Mouse (Mus musculus) neural tube, embryonic 12.5 days (tissue): ENCODE data around the gene Stam2. TPM values are rescaled to one million over a fixed set of nuclear protein-coding genes. Genes with fewer than 3 reads are reported as not detected.
A peak's percentile ranks its signal among the peaks of the same experiment; 100 is the strongest.

Experiments
- ATAC-seq: fragments of 200-750 bp; cut with Nextera tagmentation; 2 replicates; pipeline ENCODE4 v1.8.0; 2017; ENCODE audit warnings: low read depth, mild to moderate bottlenecking, moderate TSS enrichment, moderate library complexity; ENCODE audit not compliant: low FRiP score
- H3K27ac ChIP-seq: fragments of 300-500 bp; sonication (generic); 2 replicates; pipeline ENCODE4 v1.5.1; 2016
- H3K27me3 ChIP-seq: fragments of 300-500 bp; sonication (generic); replicated peaks from 2 replicates; pipeline ENCODE4 v1.6.1; 2016; ENCODE audit warnings: mild to moderate bottlenecking
- H3K36me3 ChIP-seq: fragments of 300-500 bp; sonication (generic); 2 replicates; pipeline ENCODE4 v1.6.1; 2016; ENCODE audit warnings: mild to moderate bottlenecking
- H3K4me1 ChIP-seq: fragments of 300-500 bp; sonication (generic); 2 replicates; pipeline ENCODE4 v1.6.1; 2016
- H3K4me2 ChIP-seq: fragments of 300-500 bp; sonication (generic); replicated peaks from 2 replicates; pipeline ENCODE4 v1.6.1; 2016; ENCODE audit warnings: mild to moderate bottlenecking
- H3K4me3 ChIP-seq: fragments of 300-500 bp; sonication (generic); 2 replicates; pipeline ENCODE4 v1.5.1; 2016
- H3K9ac ChIP-seq: fragments of 300-500 bp; sonication (generic); 2 replicates; pipeline ENCODE4 v1.6.1; 2016; ENCODE audit warnings: mild to moderate bottlenecking
- H3K9me3 ChIP-seq: fragments of 300-500 bp; sonication (generic); 2 replicates; pipeline ENCODE4 v1.6.1; 2016; ENCODE audit warnings: mild to moderate bottlenecking
- WGBS: fragments of 180-500 bp; shearing (Covaris S2); methylation state at CpG from one replicate; pipeline ENCODE4 v1.1.7; 2016; 5-methylcytosine and 5-hydroxymethylcytosine counted together
- polyA plus RNA-seq: library from polyadenylated mRNA; unstranded; fragments of >200 nt; fragmentation: Nextera tagmentation; extraction: Ambion mirVana; gene quantifications from 2 replicates; pipeline ENCODE4 v1.2.1, GENCODE M21; 2016

The Stam2 gene
- polyA plus RNA-seq, 1 experiment from 2014 or later = 41.6 TPM

DNA sequence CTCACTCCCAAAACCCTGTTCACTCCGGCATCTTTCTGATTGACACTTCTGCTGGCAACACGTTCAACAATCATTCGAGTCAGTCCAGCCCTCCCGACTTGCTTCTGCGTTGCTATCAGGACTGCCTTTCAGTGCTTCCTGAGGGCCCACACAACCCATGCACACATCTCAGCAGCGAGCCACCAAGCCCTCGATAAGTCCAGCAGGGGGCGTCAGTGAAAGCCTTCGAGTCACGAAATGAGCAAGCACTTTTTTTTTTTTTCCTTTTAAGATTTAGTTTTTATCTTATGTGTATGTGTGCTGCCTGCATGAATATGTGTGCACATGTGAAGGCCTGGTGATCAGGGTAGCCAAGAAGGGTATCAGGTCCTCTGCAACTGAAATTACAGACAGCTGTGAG lies 16.5 kb upstream of the Stam2 start:
- WGBS = 33% methylated on average over 10 of the region's 10 CpGs
- Histone ChIP-seq H3K36me3 (no peaks in the 10 kb centered on the region), H3K27me3 (no peaks in the 10 kb centered on the region), H3K9ac (no peak overlapping the region), H3K9me3 (no peaks in the 10 kb centered on the region), H3K4me3 (no peak overlapping the region), H3K4me1 (peaks cover 4% of the 10 kb centered on the region; the same call in 1 of the 2 replicates), H3K4me2 (no peak overlapping the region), H3K27ac (no peak overlapping the region)
- ATAC-seq = no peak

DNA sequence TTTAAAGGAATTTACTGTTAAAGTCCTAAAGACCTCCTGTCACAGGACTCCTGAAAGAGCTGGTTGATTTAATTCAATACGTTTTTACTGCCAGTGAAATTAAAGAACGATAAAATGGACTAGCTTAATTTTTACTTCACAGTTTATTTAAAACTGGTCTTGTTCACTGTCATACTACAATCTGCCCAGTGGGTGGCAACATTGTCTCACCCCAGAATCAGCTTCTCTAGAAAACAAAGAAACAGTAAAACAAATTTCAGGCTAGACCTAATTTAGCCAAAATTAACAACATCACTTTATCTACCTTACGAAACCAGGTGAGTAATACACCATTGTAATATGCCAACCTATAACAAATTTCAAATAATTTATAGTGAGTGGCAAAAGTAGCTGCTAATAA lies 14.6 kb upstream of the Stam2 start:
- WGBS = 23% methylated on average over 3 of the region's 3 CpGs
- no peaks in the 10 kb centered on the region for H3K27me3 ChIP-seq
- no peaks in the 10 kb centered on the region for H3K36me3 ChIP-seq
- no peaks in the 10 kb centered on the region for H3K9me3 ChIP-seq
- H3K4me3 ChIP-seq = no peak overlapping the region
- no peak overlapping the region for H3K27ac ChIP-seq
- peaks cover 7% of the 10 kb centered on the region; the same call in 1 of the 2 replicates for H3K4me1 ChIP-seq
- peak; percentile 27; the same call in 1 of the 2 replicates for ATAC-seq
- H3K4me2 ChIP-seq = no peak overlapping the region
- no peak overlapping the region for H3K9ac ChIP-seq

DNA sequence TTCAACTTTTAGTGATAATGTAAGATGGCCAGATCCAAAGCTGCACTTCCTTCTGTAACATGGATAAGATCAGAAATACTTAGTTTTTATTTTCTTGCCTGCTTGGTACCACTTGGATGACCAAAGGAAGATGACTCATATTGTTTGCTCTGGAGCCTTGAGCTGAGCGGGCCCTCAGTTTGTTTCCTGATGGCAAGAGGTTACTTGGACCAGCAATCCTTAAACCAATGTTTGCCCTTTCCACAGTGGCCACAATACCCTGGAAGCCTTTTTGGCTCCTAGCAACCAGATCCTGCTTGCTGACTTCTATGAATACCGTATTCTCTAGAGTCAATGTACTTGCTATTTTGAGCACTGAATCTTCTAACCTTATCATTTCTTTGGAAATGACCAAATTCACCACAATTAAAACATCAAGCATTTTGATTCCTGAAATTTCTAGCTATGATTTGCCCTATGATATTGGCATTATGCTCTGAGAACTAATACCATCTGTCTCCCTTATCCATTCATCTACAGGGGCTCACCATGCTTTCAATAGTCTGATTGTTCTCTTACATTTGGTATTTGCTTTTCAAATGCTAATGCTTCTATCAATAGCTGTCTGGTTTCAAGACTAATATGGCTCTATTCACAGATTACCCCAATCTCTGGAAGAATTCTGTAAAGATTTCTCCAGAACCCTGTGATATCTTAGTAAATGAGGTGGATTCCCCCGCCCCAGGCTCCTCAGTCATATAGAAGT lies 11.7 kb upstream of the Stam2 start:
- H3K36me3 ChIP-seq = no peaks in the 10 kb centered on the region
- no peak overlapping the region for H3K4me3 ChIP-seq
- no peak overlapping the region for H3K9ac ChIP-seq
- no peaks in the 10 kb centered on the region for H3K9me3 ChIP-seq
- no peak for ATAC-seq
- H3K4me2 ChIP-seq = no peak overlapping the region
- no peaks in the 10 kb centered on the region for H3K27me3 ChIP-seq
- 46% methylated on average over 3 of the region's 3 CpGs for WGBS
- H3K4me1 ChIP-seq = peaks cover 7% of the 10 kb centered on the region; the same call in 1 of the 2 replicates
- no peak overlapping the region for H3K27ac ChIP-seq

DNA sequence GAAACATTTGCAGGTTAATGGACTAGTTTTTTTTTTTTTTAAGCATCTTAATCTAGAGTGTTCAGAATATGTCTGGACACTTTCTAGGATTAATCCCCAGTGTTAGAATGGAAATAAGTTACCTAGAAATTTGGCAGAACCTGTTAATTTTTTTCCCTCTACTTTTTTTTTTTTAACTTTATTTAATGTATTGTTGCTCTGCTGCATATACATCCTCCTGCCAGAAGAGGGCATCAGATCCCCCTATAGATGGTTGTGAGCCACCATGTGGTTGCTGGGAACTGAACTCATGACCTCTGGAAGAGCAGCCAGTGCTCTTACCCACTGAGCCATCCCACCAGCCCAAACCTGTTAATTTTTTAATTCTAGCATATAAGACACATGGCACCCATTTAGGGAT lies 2.0 kb upstream of the Stam2 start:
- Histone ChIP-seq H3K9ac (no peak overlapping the region), H3K36me3 (no peaks in the 10 kb centered on the region), H3K9me3 (no peaks in the 10 kb centered on the region), H3K4me3 (no peak overlapping the region), H3K4me1 (0 out of 2 replicates have a peak, but pooled peaks cover 6% of the 10 kb centered on the region), H3K4me2 (no peak overlapping the region), H3K27ac (no peak overlapping the region), H3K27me3 (no peaks in the 10 kb centered on the region)
- no peak for ATAC-seq

DNA sequence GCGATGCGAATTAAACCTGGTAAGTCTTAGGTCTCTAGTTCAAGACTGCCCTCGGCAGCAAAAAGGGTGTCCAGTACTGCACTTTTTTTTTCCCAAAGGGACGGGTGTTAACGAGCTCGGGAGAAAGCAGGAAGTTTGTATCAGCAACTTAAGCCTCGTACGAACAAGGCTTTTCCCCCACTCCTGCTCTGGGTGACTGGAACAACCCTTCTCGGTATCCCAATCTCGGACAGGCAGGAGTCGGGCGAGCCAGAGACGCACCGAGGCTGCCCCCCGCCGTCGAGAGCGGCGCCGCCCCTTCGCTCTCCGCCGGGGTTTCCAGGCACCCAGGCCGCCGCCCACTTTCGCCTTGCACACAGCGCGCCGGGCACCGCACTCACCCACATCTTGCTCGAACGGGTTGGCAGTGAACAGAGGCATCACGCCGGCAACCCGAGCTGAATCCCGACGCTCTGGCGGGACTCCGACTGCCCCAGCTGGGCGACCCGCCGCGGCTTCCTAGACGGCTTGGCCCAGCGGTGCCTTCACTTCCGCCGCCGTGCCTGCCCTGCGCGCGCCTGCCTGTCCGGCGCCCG lies 313 bp downstream of the Stam2 start:
- peak; percentile 92 for ATAC-seq
- Histone ChIP-seq H3K27me3 (no peaks in the 10 kb centered on the region), H3K4me3 (peak overlapping the region; percentile 81), H3K4me1 (0 out of 2 replicates have a peak, but pooled peaks cover 6% of the 10 kb centered on the region), H3K9ac (peak overlapping the region; percentile 85), H3K9me3 (no peaks in the 10 kb centered on the region), H3K36me3 (no peaks in the 10 kb centered on the region), H3K27ac (peak overlapping the region; percentile 91), H3K4me2 (peak overlapping the region; percentile 68)
- under 1% methylated on average over 54 of the region's 54 CpGs for WGBS

DNA sequence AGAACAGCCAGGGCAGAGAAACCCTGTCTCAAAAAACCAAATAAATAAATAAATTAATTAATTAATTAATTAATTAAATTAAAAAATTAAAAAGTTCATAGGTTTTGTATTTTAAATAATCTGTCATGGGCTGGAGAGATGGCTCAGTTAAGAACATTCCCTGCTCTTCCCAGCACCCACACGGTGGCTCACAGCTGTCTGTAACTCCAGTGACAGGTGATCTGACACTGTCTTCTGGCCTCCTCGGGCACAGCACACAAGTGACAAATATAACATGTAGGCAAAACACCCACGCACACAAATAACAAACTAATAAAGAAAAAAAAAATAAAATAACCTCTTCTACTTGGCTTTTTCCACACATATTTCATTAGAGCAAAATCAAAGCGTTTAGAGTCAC lies 1.5 kb downstream of the Stam2 start:
- WGBS = 86% methylated on average over 4 of the region's 4 CpGs
- H3K4me2 ChIP-seq = no peak overlapping the region
- no peak overlapping the region for H3K4me3 ChIP-seq
- 0 out of 2 replicates have a peak, but pooled peaks cover 6% of the 10 kb centered on the region for H3K4me1 ChIP-seq
- no peak for ATAC-seq
- no peak overlapping the region for H3K9ac ChIP-seq
- H3K9me3 ChIP-seq = no peaks in the 10 kb centered on the region
- no peaks in the 10 kb centered on the region for H3K36me3 ChIP-seq
- no peaks in the 10 kb centered on the region for H3K27me3 ChIP-seq
- H3K27ac ChIP-seq = no peak overlapping the region

DNA sequence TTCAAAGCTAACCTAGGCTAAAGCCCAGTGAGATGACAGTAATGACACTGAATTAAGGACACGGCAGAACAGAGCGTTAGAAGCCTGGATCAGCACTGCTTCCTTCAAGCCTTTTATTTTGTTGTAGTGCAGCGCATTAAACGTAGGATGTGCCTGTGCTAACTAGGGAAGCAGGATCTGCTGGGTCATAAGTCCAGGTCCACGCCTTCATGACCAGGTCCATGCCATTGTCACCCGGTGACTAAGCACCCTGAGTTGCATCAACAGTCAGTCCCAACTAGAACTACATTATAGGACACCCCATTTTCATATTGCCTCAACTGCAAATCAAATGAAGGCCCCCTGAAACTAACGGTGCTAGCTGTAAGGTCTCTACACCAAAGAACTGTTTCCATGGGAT lies 7.6 kb downstream of the Stam2 start:
- H3K9ac ChIP-seq = no peak overlapping the region
- WGBS = 98% methylated on average over 7 of the region's 7 CpGs
- no peak overlapping the region for H3K4me2 ChIP-seq
- H3K27me3 ChIP-seq = no peaks in the 10 kb centered on the region
- ATAC-seq = no peak
- H3K36me3 ChIP-seq = no peaks in the 10 kb centered on the region
- H3K27ac ChIP-seq = no peak overlapping the region
- H3K4me3 ChIP-seq = no peak overlapping the region
- H3K4me1 ChIP-seq = no peaks in the 10 kb centered on the region
- no peaks in the 10 kb centered on the region for H3K9me3 ChIP-seq

DNA sequence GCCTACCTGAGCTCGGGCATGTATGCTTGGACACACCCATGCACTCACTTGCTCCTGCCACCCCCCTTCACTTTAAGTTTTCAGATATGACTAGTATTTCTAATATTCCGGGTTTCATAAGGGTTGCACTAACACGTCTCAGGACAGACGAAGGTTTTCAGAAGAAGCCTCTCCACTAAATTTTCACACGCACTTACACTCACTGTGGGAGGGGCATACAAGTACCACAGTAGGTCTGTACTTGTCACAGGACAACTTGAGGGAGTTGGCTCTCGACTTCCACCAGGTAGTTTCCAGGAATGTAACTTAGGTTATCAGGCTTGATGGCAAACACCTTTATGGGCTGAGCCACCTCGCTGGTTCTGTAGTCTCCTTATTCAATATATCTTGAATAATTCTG lies 8.4 kb downstream of the Stam2 start:
- no peak overlapping the region for H3K27ac ChIP-seq
- H3K4me2 ChIP-seq = no peak overlapping the region
- no peaks in the 10 kb centered on the region for H3K9me3 ChIP-seq
- H3K36me3 ChIP-seq = no peaks in the 10 kb centered on the region
- H3K4me1 ChIP-seq = no peaks in the 10 kb centered on the region
- no peak for ATAC-seq
- H3K27me3 ChIP-seq = no peaks in the 10 kb centered on the region
- 98% methylated on average over 7 of the region's 7 CpGs for WGBS
- no peak overlapping the region for H3K4me3 ChIP-seq
- H3K9ac ChIP-seq = no peak overlapping the region

DNA sequence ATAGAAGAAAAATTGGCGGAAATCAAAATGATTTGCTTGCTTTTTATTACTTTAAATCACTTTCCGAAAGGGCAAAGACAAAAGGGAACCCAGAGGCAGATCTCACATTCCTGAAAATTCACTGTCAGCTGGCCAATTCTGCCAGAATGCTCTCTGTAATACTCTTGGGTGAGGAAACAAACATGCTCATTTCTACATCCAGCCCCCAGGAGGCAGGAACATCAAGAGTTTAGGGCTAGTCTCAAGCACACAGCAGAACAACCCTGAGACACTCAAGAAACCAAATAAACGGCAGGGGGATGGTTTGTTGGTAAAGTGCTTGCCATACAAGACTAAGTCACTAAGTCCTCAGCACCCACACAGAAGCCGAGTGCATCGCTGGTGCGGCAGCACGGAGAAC lies 9.5 kb downstream of the Stam2 start:
- Histone ChIP-seq H3K9me3 (no peaks in the 10 kb centered on the region), H3K4me3 (no peak overlapping the region), H3K36me3 (no peaks in the 10 kb centered on the region), H3K4me2 (no peak overlapping the region), H3K27ac (no peak overlapping the region), H3K4me1 (no peaks in the 10 kb centered on the region), H3K9ac (no peak overlapping the region), H3K27me3 (no peaks in the 10 kb centered on the region)
- 93% methylated on average over 7 of the region's 7 CpGs for WGBS
- ATAC-seq = no peak

DNA sequence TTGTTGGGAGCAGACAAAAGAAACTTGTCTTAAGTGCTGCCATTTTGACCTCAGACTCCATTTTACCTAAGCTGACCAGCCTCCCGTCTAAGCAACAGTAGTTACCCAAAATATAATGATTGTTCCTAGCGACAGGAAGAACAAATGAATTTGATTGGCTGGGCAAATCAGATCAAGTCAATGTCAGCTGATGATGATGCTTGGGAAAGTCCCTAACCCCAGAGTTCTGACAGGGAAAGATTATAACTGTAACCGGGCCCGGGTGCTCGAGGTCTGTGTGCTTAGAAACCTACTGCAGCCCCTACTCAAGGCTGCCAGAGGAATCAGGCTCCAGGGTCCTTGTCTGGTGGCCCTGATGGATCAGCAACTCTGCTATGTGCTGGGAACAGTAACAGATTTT lies 10.1 kb downstream of the Stam2 start:
- no peak overlapping the region for H3K4me2 ChIP-seq
- ATAC-seq = no peak
- H3K27ac ChIP-seq = no peak overlapping the region
- no peaks in the 10 kb centered on the region for H3K27me3 ChIP-seq
- H3K4me1 ChIP-seq = no peaks in the 10 kb centered on the region
- no peaks in the 10 kb centered on the region for H3K36me3 ChIP-seq
- no peaks in the 10 kb centered on the region for H3K9me3 ChIP-seq
- WGBS = 80% methylated on average over 5 of the region's 5 CpGs
- no peak overlapping the region for H3K4me3 ChIP-seq
- H3K9ac ChIP-seq = no peak overlapping the region

DNA sequence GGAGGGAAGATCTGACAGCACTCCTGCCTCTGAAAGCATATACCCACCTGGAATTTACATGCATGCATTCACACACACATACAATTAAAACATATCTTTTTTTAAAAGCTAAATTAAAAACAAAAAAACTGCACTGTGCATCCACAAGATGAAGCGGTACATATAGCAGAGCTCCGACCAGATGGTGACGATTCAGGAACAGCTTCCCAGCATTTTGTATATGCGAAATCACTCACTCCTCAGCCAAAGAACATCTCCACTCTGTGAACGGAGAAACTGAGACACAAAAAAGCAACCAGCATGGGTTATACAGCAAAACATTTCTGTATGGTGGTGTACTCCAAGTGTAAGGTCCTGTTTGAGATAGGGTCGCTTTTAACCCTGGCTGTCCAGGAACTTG lies 11.2 kb downstream of the Stam2 start:
- Histone ChIP-seq H3K4me1 (no peaks in the 10 kb centered on the region), H3K4me3 (no peak overlapping the region), H3K9me3 (no peaks in the 10 kb centered on the region), H3K27me3 (no peaks in the 10 kb centered on the region), H3K9ac (no peak overlapping the region), H3K36me3 (no peaks in the 10 kb centered on the region), H3K27ac (no peak overlapping the region), H3K4me2 (no peak overlapping the region)
- no peak for ATAC-seq
- 94% methylated on average over 6 of the region's 6 CpGs for WGBS

DNA sequence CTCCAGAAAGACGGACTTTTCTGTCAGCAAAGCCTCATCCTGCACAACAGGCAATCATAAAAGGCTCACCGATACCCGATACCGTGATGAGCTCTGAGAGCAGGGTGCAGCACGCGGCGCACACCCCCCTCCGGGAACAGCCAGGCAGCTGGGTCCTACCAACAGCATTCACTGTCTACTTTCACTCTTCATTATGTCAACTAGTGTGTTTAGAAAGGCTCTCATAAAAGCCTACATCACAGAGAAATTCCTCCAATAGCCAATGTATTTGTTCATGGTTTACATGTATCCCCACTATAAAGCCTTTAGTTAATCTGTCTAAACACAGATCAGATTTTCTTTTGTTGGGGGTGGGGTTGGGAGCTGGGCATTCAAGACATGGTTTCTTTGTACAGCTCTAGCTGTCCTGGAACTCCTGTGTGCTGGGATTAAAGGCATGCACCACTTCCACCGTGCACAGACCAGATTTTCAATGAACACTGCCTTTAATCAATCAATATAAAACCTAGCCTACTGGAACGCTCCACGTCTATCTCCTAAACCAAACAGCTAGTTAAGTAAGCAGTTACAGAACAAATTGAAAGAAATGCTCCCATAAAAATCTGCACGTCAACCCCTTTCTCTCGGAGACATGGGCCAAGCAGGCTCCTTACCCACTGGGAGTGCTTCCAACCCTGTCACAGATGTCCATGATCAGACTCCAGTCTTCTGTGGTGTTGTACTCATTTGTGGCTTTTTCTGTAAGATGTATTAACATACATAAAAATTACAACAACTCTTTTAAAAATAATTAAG lies 21.7 kb downstream of the Stam2 start:
- H3K27me3 ChIP-seq = no peaks in the 10 kb centered on the region
- ATAC-seq = no peak
- H3K27ac ChIP-seq = no peak overlapping the region
- H3K4me3 ChIP-seq = no peak overlapping the region
- no peak overlapping the region for H3K4me2 ChIP-seq
- no peaks in the 10 kb centered on the region for H3K9me3 ChIP-seq
- no peak overlapping the region for H3K9ac ChIP-seq
- no peaks in the 10 kb centered on the region for H3K36me3 ChIP-seq
- H3K4me1 ChIP-seq = no peaks in the 10 kb centered on the region
- 50% methylated on average over 13 of the region's 13 CpGs for WGBS
